Mouse (Mus musculus): ENCODE results near the gene Fzd4.

DNA sequence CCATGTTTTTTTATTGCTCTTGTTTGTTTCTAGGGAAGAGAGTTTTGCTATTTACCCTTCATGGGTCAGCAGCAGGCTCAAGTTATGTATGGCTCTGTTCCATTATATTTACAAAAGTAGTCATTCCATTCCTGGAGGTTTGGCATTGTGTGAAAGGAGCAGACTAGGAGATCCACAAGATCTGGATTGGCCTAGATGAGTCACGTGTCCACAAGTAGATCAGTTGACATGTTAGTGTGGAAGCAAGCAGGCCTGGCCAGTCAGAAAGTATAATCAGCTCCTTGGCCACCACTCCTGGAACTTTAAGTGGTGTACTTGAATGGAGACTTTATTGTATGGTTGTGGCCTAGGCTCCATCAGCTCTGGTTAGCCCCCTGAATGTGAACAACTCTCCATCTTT lies 25.2 kb downstream of the Fzd4 start:
- TF ChIP-seq GATA1 (IDR thresholded peaks at IDR 0.05; ENCODE audit: borderline replicate concordance, low read length) (no peak), FLI1 (IDR thresholded peaks at IDR 0.05; ENCODE audit: low read length) (no peak)
